Mouse (Mus musculus): ENCODE measurements around the gene Srpk2. TPM values are rescaled to one million over a fixed set of nuclear protein-coding genes. Genes with fewer than 3 reads are reported as not detected.

The Srpk2 gene
- polyA plus RNA-seq, 2 experiments from 2014 or later = 74.3 to 80.2 TPM

DNA sequence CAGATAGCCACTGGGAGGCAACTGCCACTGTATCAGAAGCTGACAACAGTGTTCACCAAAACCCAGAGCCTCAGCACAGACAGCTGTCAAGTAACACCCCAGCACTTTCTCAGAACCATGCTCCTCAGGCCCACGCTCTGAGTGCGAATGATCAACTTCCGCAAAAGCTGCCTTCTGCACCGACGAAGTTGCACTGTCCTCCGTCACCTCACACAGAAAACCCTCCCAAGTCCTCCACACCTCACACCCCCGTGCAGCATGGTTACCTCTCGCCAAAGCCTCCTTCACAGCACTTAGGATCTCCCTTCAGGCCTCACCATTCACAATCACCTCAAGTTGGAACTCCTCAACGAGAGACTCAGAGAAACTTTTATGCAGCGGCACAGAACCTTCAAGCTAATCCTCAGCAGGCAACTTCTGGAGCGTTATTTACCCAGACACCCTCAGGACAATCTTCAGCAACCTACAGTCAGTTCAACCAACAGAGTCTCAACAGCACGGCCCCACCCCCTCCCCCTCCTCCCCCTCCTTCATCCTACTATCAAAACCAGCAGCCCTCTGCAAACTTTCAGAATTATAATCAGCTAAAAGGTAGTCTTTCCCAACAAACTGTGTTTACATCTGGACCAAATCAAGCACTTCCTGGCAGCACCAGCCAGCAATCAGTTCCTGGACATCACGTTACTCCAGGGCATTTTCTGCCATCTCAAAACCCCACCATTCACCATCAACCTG, 182.7 kb downstream of the Srpk2 start:
- ATAC-seq = no peak

DNA sequence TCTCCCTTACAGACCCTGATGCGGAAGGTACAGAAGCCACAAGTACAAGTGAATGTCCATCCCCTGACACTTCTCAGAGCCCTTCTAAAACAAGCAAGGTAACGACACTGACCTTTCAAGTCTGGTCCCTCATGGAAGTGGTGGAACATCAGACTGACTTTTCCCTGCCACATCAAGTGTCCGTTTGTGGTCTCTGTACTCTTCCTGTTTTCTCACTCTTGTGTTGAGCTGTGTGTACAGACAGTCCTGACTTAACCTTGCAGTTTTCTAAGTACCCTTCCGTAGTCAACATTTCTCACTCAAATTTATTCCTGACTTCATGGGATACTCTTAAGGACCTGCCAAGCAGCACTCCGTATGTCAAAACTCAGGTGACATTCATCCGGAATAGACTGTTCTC, 183.7 kb downstream of the Srpk2 start:
- ATAC-seq = no peak

GRCm38 (mm10) chr5:23499257-23499656, 185.2 kb downstream of the Srpk2 start:
- no peak for ATAC-seq

GRCm38 (mm10) chr5:23497920-23498319, 186.5 kb downstream of the Srpk2 start:
- ATAC-seq = no peak

GRCm38 (mm10) chr5:23496933-23497332, 187.5 kb downstream of the Srpk2 start:
- no peak for ATAC-seq

DNA sequence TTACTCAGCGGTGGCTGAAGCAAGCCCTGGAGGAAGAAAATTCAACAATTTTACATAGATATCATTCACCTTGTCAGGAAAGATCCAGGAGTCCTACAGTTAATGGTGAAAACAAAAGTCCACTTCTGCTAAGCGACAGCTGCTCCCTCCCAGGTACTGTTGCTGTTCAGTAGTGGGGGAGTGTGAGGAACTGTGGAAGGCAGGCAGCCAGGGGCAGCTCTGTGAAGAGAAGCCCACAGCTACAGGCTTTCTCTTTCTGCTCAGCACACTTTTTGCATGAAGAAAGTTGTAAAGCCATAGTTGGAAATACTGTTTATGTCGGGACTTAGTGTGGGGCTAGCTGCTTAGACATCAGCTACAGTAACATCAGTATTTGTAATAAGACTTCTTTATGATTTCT, 188.0 kb downstream of the Srpk2 start:
- no peak for ATAC-seq

DNA sequence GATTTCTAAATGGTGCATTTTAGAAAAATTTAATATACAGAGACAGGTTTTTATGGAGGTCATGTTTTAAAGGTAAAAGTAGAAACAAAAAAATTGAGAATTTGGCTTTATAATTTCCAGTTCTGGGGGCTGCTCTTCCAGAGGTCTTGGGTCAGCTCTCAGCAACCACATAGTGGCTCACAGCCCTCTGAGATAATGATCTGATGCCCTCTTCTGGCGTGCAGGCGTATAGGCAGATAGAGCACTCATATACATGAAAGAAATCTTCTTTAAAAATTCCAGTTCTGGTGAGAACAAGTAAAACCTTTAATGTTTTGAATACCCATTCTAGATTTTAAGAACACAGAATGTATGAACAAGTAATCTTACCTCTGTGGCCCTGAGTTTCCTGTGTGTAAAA, 193.6 kb downstream of the Srpk2 start:
- ATAC-seq = peak; percentile 43

DNA sequence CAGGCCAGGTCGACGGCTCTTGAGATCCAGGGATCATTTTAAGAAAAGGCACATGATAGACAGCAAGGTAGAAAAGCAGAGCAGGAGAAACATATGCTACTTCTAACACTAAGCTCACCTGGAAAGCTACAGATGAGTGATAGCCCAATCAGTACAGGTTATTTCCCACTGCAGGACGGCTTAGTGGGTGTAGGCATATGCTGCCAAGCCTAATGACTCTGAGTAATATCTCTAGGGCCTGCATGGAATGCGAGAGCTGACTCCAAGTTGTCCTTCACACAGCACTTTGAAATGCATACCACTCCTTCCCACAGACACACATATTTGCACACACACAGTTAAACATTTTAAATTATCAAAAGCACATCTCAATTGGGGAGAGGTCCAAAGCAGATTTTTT, 195.2 kb downstream of the Srpk2 start:
- no peak for ATAC-seq

- ATAC-seq = no peak
Measured at GRCm38 (mm10) chr5:23483811-23484210, 200.6 kb downstream of the Srpk2 start.

DNA sequence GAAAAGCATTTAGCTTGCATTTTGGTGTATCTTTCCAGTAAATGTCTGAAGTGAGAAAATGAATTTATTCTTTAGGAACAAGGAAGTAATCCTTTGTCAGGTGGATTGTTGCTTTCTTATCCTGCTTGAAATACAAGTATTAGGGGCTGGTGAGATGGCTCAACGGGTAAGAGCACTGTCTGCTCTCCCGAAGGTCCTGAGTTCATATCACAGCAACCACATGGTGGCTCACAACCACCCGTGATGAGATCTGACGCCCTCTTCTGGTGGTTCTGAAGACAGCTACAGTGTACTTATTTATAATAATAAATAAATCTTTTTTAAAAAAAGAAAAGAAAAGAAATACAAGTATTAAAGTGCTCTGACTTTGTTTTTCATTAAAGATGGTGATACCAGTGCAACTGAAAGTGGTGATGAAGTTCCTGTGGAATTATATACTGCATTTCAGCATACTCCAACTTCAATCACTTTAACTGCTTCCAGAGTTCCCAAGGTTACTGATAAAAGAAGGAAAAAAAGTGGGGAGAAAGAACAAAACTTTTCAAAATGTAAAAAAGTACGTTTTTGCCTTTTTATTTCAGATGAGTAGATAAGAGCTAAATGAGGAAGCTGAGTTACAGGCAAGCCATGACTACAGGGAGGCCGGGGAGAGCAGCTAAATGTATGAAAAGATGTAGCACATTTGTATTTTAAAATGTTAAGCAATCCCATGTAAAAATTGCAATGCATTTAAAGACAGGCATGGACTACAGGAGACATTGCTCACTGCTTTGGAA, 211.1 kb downstream of the Srpk2 start:
- ATAC-seq = no peak

GRCm38 (mm10) chr5:23466546-23466945, 217.9 kb downstream of the Srpk2 start:
- ATAC-seq = no peak

- ATAC-seq = no peak
Measured at GRCm38 (mm10) chr5:23464743-23465142, 219.7 kb downstream of the Srpk2 start.

- peak; percentile 28 for ATAC-seq
Measured at GRCm38 (mm10) chr5:23464247-23464646, 220.2 kb downstream of the Srpk2 start.

GRCm38 (mm10) chr5:23461688-23462087, 222.7 kb downstream of the Srpk2 start:
- ATAC-seq = no peak

DNA sequence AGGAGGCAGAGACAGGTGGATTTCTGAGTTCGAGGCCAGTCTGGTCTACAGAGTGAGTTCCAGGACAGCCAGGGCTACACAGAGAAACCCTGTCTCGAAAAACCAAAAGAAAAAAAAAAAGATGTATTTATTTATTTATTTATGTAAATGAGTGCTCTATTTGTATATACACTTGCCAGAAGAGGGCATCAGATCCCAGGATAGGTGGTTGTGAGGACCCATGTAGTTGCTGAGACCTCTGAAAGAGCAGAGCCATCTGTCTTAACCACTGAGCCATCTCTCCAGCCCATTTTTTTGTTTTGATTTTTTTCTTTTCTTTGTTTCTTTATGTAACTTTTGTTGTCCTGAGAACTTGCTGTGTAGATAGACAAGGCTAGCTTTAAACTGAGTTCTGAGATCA, 230.9 kb downstream of the Srpk2 start:
- ATAC-seq = peak; percentile 76

Other genes starting within 250 kb of the Srpk2 start
- gene Pus7, start 99.1 kb upstream of the Srpk2 start, polyA plus RNA-seq (2017; shearing (Covaris generic)) = 1 to 10 TPM; 7.4 to 9.6 TPM
- 10 to 100 TPM; 18.7 to 26.1 TPM for gene Rint1, start 103.1 kb upstream of the Srpk2 start, polyA plus RNA-seq (2017; shearing (Covaris generic))
- 100 to 1,000 TPM in 1 of 2 experiments, 10 to 100 TPM in 1; 78.4 to 114 TPM for gene Tomm7, start 159.5 kb upstream of the Srpk2 start, polyA plus RNA-seq (2017; shearing (Covaris generic))

Data from activated CD4-positive, CD25-positive, alpha-beta regulatory T cell, adult 4 months (primary cell).